Mouse (Mus musculus) erythroblast, embryonic 14.5 days (primary cell): Measurements from ENCODE around the gene Lca5l.

Experiments used
- GATA1 ChIP-seq: IDR thresholded peaks from 2 replicates; pipeline ENCODE4 v1.6.1; 2012; ENCODE audit warnings: low read length, inconsistent platforms, mixed read lengths
- TAL1 ChIP-seq: IDR thresholded peaks from 3 replicates; pipeline ENCODE4 v1.6.1; 2012; ENCODE audit warnings: low read length, inconsistent platforms, mixed read lengths

GRCm38 (mm10) chr16:96109673-96110072 is 82.4 kb downstream of the Lca5l start:
- TF ChIP-seq GATA1 (no peak), TAL1 (no peak)
